Comparison of ENCODE assay signal across 25 mouse cellular contexts in genomic region chr16:97103046-97103445, GRCm38 (mm10).
"Had no signal": no experiment of that assay in that cellular context is flagged by ENCODE, and none has a peak within 500 bp of the region (broad histone marks: within the 10 kb centered on the region; RNA-seq: fewer than 3 reads in every experiment).

No protein-coding gene starts in this region.

- H3K27ac ChIP-seq: kidney, embryonic 15.5 days; limb, embryonic 10.5 days; limb, embryonic 13.5 days; liver, embryonic 12.5 days; liver, embryonic 15.5 days; lung, embryonic 15.5 days; midbrain, embryonic 10.5 days; midbrain, embryonic 13.5 days; neural tube, embryonic 13.5 days; stomach, embryonic 15.5 days had no signal

- H3K4me1 ChIP-seq: liver, embryonic 12.5 days; liver, embryonic 15.5 days; lung, embryonic 15.5 days; megakaryocyte, embryonic 14.5 days; stomach, embryonic 15.5 days had no signal

- H3K4me3 ChIP-seq: kidney, embryonic 15.5 days; limb, embryonic 10.5 days; limb, embryonic 13.5 days; liver, embryonic 12.5 days; liver, embryonic 15.5 days; lung, embryonic 15.5 days; megakaryocyte, embryonic 14.5 days; midbrain, embryonic 10.5 days; midbrain, embryonic 13.5 days; myocyte; neural tube, embryonic 13.5 days; stomach, embryonic 15.5 days had no signal

- DNase-seq: kidney, adult 8-10 months; kidney, postnatal 10 days; kidney, postnatal 36 days; liver; lung, adult 18-20 months; lung, postnatal 10 days; lung, postnatal 36 days; right cerebral cortex, adult 18-20 months; right cerebral cortex, postnatal 14 days; right cerebral cortex, postnatal 4 days; thymus, postnatal 36 days had no signal

- H3K27me3 ChIP-seq: kidney, embryonic 15.5 days; liver, embryonic 12.5 days; liver, embryonic 15.5 days; lung, embryonic 15.5 days; megakaryocyte, embryonic 14.5 days; midbrain, embryonic 13.5 days; neural tube, embryonic 13.5 days; stomach, embryonic 15.5 days had no signal

- ATAC-seq: intestine, postnatal 0 days; liver, embryonic 12.5 days; midbrain, embryonic 13.5 days; midbrain, embryonic 16.5 days had no signal

- H3K36me3 ChIP-seq: kidney, embryonic 15.5 days; limb, embryonic 10.5 days; limb, embryonic 13.5 days; liver, embryonic 12.5 days; liver, embryonic 15.5 days; lung, embryonic 15.5 days; midbrain, embryonic 10.5 days; midbrain, embryonic 13.5 days; neural tube, embryonic 13.5 days; stomach, embryonic 15.5 days had no signal
